Mouse (Mus musculus): ENCODE results near the gene Gm853.

Gm853 gene

GRCm38 (mm10) chr4:130215392-130215791, 6.8 kb downstream of the Gm853 start:
- DNase-seq (ENCODE audit: low read depth, low spot score), result no peak

DNA sequence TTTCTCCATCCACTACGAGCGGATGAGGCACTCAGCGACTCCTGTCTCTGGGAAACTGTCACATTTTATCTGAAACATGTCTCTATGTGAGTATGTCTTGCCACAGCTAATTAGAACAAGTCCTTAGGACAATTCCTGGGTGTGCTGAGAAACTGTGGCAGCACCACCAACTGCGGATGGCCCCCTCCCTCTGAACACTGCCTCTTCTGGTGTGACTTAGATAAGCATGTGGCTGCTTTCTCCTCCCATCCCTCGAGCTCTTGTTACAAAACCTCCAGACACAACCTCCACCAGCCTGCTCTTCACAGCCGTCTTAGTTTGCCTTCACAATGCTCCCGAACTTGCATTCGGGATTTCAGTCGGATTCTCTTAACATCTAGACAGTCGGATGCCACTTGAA, 8.3 kb downstream of the Gm853 start:
- no peak for DNase-seq (ENCODE audit: low read depth, low spot score)

- no peak for DNase-seq (ENCODE audit: low read depth, low spot score)
These were observed 9.0 kb downstream of the Gm853 start for GRCm38 (mm10) chr4:130213197-130213596.

GRCm38 (mm10) chr4:130212421-130212820, 9.8 kb downstream of the Gm853 start:
- DNase-seq (ENCODE audit: low read depth, low spot score), result no peak

DNA sequence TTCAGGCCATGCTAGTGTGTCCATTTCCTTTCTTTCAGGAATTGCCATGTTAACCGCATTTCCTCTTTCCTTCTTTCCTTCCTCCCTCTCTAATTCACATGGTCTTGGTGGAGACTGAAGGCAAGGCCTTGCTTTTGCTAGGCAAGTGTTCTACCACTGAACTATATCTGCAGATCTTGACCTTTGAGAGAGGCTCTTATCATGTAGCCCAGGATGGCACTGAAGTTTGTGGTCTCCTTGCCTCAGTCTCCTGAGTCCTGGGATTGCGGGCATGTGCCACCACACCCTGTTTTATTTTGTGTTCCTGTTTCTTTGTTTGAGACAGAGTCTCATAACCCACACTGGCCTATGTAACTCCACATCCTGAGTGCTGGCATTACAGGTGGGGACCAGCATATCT, 10.3 kb downstream of the Gm853 start:
- DNase-seq (ENCODE audit: low read depth, low spot score), result no peak

DNA sequence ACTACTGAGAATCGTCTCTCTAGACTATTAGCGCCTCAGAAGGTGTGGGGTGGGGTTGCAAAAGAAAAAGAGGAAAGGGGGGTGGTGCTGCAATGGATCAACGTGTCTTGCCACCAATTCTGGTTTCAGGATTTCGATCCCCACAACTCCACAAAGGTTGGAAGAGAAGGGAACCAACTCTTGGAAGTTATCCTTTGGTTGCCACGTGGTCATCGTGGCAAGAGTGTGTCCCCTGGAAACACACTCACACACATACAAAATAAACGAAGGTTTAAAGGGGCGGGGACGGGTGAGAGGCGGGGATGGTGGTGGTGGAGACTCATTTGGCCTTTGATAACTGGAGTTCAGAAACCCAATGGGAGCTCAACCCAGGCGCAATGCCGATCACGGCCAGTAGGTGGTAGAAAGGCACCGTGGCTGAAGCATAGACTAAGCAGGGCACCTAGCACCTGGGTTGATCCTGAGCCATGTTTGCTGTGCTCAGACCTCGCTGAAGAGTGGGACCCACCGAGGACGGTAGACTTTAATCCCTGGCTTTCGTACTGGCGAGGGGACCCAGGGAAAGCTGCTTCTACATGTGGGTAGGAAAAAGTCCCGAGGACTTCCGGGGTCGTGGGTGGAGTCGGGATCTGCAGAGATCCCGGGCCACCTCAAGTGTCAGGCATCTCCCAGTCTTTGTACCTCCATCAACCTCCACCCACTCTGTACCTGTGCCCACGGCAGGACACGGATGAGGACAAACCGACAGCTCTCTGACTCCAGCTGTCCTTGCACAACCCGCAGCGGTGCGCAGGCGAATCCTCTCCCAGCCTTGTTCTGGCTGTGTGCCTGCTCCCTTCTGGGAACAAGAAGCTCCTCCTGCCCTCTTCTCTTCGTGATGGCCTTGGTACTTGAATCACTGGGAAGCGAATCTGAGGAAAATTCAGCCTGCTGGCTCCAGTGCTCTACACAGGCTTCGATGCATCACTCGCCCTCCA, 23.2 kb downstream of the Gm853 start:
- peak; percentile 90 for DNase-seq (ENCODE audit: low read depth, low spot score)

- DNase-seq (ENCODE audit: low read depth, low spot score), result no peak
These were observed 25.7 kb downstream of the Gm853 start for GRCm38 (mm10) chr4:130196542-130196941.

DNA sequence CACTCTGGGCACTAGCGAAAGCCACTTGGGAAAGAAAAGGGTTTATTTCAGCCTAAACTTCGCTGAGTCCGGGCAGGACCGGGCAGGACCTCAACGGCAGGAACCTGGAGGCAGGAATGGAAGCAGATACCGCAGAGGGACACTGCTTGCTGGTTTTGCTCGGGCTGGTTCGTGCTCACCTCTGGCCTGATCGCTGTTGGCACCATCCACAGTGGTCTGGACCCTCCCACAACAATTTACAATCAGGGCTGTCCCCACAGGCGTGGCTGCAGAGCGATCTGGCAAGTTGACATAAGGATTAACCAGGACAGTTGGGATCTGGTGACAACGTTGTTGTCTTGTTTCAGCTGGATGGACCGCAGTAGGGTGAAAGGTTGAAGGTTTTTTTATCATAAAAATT, 26.3 kb downstream of the Gm853 start:
- DNase-seq (ENCODE audit: low read depth, low spot score), result peak; percentile 52

DNA sequence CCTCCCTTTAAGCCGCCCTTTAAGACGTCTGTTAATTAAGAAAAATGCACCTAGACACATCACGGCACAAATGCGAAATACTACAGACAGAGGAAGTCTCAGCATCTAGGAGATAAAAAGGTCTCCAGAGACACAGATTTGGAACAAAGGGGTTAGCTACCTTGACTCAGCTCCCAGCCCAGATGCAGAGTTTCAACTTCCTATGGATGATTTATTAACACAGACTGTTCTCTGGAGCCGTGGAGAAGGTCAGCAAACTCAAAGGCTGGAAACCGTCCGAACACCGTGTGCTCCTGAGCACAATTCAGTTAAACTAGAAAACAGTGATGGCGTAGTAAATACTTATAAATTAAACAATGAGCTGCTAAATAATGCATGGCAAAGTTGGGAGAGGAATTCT, 29.9 kb downstream of the Gm853 start:
- DNase-seq (ENCODE audit: low read depth, low spot score), result no peak

DNA sequence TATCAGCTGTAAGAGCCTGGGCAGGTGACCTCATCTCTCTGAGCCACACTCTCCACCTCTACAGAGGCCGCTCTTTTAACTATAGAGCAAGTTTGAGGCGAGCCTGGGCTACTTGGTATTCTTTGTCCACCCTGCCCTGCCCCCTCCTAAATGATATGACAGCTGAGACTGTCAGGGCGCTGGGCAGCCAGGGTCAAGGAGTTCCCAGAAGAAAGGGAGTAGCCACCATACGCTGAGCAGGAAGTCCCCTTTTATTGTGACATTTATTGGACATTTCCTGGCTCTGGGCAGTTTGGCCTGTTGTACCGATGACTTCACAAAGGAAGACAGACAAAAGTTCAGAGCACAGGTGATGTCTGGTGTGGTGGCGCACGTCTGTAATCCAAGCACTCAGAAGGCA, 32.6 kb downstream of the Gm853 start:
- DNase-seq (ENCODE audit: low read depth, low spot score), result no peak

DNA sequence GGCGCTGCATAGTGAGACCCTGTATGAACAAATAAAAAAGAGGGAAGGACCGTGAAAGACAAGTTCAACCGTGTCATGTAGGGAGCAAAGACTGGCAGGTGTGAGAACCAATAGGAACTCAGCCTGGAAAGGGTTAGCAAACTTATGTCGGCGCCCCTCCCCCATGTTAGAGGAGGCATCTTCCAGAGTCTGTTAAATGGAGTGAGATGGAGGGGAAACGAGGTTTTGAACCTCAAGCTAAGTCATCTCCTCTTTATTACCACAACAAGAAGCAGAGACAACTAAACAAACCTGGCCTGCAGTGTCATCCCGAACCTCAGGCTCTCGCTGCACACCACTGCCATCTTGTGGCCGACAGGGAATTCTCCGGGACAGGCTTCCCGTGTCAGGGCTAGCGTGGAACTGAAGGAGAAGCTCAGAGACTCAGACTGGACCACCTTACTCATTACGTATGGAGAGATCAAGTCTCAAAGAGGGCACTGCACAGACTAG, 33.3 kb downstream of the Gm853 start:
- peak; percentile 91 for DNase-seq (ENCODE audit: low read depth, low spot score)

DNA sequence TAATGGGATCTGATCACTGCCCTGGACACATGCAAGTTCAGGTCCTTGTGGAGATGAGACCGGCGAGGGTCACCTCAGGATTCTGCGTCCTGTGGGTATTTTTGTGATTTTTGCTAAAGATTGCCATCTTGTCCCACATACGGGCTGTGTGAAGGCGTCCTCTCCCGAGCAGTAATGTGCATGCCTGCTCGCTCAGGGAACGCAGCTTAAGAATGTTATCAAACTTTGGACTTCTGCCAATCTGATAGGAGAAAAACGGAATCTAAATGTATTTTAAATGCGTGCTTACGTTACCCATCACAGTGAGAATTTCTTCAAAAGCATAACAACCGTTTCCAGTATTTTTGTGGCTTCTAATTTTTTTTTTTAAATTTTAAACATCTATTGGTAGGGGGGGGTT, 35.3 kb downstream of the Gm853 start:
- no peak for DNase-seq (ENCODE audit: low read depth, low spot score)

- no peak for DNase-seq (ENCODE audit: low read depth, low spot score)
These were observed 35.8 kb downstream of the Gm853 start for GRCm38 (mm10) chr4:130186450-130186849.

DNA sequence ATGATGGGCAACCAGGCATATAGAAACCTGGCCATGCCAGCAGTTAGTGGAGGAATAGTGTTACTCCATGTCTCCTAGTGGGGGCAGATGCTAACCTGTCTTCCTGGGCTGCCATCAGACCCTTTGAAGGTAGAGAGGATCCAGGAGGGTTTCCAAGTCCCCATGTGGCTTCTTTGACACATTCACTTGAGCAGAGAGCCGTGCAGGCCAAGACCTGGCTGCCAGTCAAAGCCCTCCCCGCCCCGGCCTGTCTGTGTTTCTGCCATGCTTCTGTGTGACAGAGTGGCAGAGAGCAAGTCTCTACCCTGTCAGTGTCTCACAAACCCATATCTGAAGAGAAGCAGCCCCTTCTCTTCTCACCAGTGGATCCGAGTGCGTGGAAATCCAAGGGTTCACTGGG, 38.3 kb downstream of the Gm853 start:
- DNase-seq (ENCODE audit: low read depth, low spot score), result no peak

- DNase-seq (ENCODE audit: low read depth, low spot score), result no peak
These were observed 39.2 kb downstream of the Gm853 start for GRCm38 (mm10) chr4:130183023-130183422.

- DNase-seq (ENCODE audit: low read depth, low spot score), result no peak
These were observed 40.3 kb downstream of the Gm853 start for GRCm38 (mm10) chr4:130181886-130182285.

GRCm38 (mm10) chr4:130180909-130181602, 41.1 kb downstream of the Gm853 start:
- DNase-seq (ENCODE audit: low read depth, low spot score), result no peak

DNA sequence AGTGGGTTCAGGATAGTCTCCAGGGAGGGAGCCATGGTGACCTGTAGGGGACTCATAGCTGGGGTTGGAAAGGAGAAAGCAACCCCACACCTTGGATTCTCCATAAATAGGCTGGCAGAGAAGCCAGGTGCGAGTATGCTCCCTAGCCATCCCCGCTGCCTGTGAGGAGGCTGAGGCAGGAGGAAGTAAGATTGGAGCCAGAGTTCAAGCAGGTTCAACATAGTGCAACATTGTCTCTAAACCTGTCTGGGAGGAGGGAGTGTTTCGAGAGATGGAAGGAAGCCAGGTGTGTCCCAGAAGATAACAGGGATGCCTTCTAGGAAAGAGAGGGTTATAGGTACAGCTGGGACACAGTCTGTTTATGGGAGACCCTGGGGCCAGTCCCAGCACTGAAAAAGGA, 42.3 kb downstream of the Gm853 start:
- DNase-seq (ENCODE audit: low read depth, low spot score), result no peak

DNA sequence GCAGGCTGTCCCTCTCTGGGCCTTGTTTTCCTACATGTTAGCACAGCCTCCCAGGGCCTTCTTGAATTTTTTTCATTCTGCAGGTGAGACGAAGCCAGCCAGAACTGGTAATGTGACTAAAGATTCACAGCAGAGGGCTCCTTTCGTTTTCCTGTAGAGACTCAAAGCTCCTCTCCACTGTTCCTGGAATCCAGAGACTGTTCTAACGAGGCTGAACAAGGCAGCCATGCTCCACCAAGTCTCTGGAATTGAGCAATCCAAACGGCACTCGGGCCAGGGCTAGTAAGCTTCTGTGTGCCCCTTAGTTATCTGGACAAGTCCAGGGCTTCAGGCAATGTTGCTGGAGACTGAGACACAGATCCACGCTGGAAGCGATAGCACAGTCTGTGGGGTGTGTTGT, 44.7 kb downstream of the Gm853 start:
- DNase-seq (ENCODE audit: low read depth, low spot score), result no peak

DNA sequence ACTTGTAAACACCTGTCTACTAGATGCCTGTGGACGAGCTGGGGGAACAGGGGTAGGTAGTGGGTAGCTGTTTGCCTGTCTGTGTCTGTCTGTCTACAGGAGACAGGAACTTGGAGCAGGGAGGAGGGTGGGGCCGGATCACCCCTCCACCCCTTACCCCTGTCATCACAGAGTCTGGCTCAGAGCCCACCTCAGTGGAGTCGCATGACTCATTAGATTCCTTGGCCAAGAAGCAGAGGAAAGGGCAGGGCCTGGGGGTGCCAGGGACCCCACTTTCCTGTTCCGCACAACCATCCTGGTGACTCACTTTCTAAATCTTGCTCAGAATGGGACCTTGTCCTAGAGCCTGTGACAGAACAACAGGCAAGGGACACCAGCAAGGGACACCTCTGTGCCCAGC, 45.1 kb downstream of the Gm853 start:
- no peak for DNase-seq (ENCODE audit: low read depth, low spot score)

- no peak for DNase-seq (ENCODE audit: low read depth, low spot score)
These were observed 46.0 kb downstream of the Gm853 start for GRCm38 (mm10) chr4:130176156-130176720.

DNA sequence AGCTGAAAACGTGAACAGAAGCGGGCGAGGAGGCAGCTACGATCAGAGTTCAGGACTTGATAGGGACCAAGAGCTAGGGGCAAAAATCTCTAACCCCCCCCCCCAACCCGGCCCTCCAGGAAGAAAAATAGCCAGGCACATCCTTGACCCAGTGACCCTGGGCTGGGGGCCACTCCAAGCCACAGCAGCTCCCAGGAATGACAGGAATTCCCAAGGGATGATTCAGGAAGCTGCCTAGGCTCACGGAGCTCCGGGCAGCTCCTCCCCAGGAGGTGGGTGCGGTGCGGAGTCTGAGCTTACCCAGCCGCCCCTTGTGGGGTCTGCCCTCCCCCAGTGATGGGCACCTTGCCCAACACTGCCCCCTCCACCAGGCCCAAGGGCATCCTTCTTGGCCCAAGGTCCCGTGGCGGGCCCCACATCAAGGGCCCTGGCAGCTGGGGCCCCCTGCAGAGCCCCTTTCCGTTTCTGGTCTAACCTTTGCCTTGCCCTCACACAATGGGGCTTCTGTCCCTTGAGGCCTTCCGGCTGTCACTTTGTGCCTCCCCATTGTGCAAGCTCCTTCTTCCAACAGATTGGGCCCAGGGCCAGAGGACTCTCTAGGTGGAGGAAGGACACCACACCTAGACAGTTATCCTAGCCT, 47.0 kb downstream of the Gm853 start, which contains the start of gene Tinagl1:
Gene Tinagl1 (minus strand): TSS at position 51 of the 640 bp plus-strand sequence.
- peak; percentile 70 for DNase-seq (ENCODE audit: low read depth, low spot score)
